Mouse (Mus musculus) thymus, postnatal 0 days (tissue): ENCODE results near the gene Trmt6. TPM values are rescaled to one million over a fixed set of nuclear protein-coding genes. Genes with fewer than 3 reads are reported as not detected.

Experiments
- DNase-seq: peaks from one replicate; pipeline ENCODE4 v3.0.0-alpha.2; 2015; ENCODE audit warnings: low spot score
- polyA plus RNA-seq: library from polyadenylated mRNA; unstranded; fragments of >200 nt; fragmentation: Nextera tagmentation; extraction: Ambion mirVana; gene quantifications from 2 replicates; pipeline ENCODE4 v1.2.1, GENCODE M21; 2015

The Trmt6 gene
- 54.7 and 56.9 TPM in 2 replicates for polyA plus RNA-seq

DNA sequence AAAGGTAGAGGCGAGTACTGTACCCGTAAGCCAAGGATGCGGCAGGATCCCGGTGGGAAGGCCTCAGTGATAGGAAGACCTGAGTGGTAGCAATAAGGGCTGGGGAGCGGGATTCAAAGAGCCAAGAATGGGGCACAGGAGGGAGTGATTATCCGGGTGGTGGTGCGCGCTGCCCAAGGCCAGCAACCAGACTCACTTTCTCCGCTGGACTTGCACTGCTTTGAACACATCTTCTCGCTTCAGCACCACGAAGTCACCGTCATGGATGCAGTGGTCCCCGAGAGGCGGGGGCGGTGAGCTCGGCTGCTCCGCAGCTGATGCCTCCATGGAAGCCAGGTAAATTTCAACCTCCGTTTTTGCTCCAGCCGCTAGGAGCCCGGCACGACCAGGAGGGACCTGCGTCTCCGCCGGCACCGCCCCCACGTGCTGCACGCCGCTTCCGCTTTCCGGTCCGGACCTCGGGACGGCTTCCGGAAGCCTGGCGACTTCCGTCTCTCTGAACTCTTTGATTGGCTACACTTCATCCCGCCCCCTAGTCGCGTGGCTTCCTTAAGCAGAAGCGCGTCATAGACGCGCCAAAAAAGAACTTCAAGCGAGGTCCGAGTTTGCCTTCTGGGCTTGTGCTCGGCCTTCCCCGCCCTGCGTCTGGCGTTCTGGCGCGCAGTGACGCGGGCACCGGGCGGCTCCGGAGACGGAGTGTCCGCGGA lies at the start of gene Trmt6, which contains the start of gene Mcm8:
Gene Trmt6 (minus strand): TSS at position 448 of the 707 bp plus-strand sequence.
Gene Mcm8 (plus strand): TSS at position 534 of the 707 bp plus-strand sequence.
- peak; percentile 96 for DNase-seq

DNA sequence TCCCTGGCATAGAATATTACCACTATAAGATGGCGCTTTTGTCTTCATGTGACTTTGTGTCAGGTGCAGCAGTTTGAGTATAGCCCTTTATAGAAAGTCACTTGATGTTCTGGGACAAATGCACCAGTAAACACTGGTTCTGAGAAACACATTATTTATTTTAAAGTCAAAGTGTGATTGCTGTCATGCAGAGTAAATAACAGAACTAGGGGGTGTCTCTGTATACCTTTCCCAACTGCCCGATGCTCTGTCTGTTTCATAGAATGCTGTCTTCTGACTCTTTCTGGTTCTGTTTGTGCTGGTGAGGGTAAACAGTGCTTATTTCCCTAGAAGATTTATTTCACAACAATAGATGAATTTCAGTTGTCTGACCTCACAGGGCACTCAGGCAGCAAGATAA lies 47.5 kb upstream of the Trmt6 start:
- no peak for DNase-seq

DNA sequence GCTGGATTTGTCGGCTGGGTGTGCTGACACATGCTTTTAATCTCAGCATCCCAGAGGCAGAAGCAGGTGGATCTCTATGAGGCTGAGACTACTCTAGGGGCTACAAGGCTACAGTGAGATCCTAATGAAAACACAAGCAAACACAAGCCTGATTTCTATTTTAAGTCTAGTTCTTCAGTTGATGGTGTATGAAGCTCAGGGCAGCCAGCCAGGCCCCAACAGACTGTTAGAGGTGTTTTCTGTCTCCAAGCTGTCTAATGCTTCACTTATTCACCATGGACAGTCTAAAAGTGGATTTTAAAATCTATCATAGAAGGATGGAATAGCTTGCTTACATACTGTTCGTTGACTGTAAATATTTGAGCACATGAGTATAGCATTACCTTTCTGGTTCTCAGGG lies 45.6 kb upstream of the Trmt6 start:
- DNase-seq = no peak

DNA sequence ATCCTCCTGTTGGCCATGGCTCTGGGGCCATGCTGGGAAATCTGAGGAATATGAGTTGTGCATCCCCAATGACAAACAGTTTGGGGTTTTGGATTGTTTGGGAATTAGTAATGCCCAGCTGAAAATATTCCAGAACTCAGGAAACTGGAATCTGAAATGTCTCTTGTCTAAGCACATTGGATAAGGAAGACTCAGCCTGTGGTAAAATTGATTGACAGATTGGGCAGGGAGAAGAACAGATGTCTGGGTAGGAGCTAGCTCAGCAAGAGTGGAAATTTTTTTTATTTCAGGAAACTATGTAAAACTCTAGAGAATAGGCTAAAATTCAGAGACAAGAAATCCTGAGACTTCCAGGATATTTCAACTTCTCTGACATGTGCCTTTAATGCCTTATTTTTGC lies 44.6 kb upstream of the Trmt6 start:
- no peak for DNase-seq

DNA sequence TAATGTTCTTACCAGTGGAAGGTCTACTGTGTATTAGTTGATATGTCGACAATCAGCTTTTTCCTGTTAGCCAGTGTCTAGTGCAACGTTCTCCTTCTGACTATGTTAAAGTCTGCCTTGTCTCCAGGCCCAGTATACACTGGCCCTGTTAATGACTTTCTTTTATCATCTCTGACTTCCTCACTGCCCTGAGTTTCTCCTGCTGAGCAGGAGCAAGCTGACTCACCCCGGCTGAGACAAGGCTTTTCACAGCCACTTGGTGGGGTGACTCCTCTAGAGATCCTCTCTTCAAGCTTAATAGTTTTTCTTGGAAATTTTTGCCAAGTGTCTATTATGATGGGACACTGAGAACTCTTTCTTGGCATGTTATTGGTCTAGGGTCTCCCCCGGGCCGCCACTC lies 40.5 kb upstream of the Trmt6 start:
- no peak for DNase-seq

DNA sequence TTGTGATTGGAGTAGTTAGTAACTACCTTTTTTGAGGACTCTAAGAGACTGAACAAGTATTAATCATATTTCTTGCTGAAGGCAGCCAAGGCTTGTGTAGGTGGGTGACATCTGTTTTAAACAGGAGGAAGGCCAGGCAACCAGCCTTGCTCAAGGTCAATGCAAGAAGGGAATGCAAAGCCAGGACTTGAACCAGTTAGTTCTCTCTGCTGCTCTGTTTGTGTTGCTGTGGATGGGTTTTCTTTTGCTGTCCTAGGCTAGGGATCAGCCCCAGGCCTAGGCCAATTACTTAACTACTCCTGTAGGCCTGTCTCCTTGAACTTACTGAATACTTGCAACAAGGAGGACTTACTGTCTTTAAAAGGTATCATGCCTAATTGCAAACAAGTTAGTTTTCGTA lies 37.2 kb upstream of the Trmt6 start:
- DNase-seq = no peak

DNA sequence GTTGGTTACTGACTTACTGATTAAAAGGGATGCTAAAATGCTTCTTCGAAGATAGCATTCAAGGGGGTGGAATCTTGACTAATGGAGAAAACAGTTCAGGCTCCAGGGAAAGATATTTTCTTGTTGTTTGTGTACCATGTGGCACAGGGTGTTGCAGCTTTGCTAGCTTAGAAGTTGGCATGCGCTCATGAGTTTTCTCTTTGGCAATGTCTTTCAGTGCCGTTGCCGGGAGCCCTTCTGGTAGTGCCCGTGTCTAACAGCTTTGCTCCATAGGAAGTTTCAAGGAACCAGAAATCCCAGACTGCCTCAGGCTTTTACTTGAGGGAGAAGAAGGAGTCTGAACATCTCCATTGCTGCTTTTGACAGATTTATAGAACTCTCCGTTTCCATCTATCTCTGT lies 33.3 kb upstream of the Trmt6 start:
- DNase-seq = no peak

DNA sequence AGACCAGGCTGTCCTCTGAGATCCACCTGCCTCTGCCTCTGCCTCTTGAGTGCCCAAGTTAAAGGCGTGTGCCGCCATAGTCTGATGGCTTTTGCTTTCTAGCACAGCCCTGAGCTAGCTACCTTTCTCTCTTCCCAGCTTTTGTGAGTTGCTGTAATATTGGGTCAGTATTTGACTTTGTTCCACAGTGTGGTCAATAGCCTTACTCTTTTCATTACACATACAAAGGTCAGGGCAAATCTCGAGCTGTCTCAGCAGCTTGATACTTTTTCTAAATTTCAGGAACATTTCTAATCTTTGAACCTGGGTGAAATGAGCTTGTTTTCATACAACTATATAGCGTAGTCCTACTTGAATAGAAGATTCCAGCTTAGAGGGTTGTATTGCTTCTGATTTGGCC lies 32.5 kb upstream of the Trmt6 start:
- no peak for DNase-seq

DNA sequence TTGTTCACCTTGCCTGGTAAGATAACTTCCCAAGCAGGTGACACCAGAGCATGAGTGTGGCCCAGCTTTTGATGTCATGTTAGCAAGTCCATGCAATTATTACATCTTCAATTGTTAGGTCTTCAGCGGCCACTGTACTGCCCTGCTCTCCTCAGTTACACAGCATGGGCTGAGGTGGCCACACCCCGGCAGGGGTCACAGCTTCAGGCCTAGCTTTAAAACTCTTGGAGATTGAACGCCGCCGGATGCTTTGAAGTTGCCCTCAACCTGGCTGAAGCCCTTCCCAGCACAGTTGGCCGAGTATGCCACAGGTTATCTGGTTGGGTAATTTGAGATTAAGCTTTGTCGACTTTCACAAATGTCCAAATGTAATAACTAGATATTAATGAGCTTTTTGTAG lies 31.7 kb upstream of the Trmt6 start:
- no peak for DNase-seq

DNA sequence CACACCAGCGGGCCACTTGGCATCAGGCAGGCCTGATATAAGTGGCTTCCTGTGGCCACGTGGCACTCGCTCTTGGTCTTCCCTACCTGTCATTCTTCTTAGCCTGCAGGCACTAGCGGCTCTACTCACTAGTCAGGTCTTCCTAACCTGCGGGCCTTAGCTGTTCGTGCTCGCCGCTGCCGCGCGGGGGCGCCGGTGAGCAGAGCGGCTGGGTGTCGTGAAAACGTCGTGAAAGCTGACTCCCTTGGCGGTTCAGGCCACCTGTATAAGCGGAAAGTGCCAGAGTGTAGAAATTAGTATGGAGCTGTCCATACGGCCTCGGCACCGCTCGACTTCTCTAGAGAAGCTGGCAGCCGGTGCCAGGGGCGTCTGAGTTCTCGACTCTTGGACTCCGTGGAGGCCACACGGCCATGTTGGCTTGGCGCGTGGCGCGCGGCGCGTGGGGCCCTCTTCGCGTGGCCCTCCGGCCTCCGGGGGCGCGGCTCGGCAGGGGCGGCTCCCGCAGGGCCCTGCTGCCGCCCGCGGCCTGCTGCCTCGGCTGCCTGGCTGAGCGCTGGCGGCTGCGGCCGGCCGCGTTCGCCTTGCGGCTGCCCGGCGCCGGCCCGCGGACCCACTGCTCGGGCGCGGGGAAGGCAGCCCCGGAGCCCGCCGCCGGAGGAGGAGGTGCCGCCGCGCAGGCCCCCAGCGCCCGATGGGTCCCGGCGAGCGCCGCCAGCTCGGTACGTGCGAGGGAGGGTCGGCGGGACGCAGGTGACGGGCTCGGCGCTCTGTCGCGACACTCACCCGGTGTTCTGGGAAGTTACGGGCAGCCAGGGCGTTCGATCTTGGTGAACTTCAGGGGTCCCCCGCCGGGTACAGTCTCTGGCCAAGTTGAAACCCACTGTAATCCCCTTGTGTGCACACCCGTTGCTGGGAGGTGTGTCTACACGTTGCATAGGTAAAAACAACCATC lies 30.8 kb upstream of the Trmt6 start, which contains the start of gene Crls1:
Gene Crls1 (plus strand): TSS at position 260 of the 952 bp plus-strand sequence.
- peak; percentile 96 for DNase-seq

DNA sequence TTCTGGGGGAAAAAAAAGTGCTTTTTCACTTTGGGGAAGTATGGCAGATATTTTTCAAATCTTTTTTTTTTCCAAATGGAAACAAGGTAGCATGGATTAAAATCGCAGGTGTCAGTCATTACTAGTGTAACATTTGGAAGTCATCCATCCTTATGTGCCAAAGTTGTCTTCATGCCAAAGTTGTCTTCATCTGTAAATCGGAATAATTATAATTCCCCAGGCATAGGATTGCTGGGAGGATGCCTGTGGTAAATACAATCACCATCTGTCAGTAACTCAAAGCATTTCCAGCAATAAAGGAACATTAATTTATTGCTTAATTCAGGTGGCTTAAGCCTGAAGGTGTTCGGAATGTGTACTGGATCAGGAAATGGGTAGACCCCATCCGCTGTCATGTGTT lies 25.2 kb upstream of the Trmt6 start:
- no peak for DNase-seq

DNA sequence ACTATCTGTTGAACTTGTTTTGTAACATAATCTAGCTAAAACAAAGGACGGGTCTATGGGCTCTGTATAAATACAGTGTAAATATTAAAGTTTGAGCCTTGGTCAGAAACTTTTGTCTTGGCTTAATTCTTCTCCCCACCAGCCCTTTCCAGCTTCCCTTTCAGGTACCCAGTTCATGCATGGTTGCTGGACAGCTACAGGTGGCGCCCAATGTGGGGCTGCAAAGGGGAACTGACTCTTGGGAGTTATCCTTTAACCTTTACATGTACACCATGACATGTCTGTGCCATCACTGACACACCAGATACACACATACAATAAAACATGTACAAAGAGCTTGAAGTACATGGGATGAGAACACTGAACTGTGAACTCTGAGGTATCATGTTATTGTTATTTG lies 12.9 kb downstream of the Trmt6 start:
- DNase-seq = no peak

DNA sequence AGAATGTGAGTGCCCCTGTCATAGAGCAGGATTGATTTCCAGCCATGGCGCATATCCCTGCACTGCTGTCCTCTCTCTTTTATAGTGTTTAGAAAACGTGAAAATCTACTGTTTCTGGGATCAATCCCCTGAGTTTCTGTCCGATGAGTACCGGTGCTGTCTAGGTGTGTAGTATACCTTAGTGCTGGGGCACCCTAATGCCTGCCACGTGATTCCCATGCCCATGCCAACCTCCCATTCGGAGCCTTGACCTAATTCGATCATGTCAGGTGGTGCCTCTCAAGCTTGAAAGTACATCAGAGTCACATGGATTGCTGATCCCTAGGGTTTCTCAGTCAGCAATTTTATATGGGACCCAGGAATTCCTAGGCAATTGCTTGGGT lies 21.7 kb downstream of the Trmt6 start:
- no peak for DNase-seq

DNA sequence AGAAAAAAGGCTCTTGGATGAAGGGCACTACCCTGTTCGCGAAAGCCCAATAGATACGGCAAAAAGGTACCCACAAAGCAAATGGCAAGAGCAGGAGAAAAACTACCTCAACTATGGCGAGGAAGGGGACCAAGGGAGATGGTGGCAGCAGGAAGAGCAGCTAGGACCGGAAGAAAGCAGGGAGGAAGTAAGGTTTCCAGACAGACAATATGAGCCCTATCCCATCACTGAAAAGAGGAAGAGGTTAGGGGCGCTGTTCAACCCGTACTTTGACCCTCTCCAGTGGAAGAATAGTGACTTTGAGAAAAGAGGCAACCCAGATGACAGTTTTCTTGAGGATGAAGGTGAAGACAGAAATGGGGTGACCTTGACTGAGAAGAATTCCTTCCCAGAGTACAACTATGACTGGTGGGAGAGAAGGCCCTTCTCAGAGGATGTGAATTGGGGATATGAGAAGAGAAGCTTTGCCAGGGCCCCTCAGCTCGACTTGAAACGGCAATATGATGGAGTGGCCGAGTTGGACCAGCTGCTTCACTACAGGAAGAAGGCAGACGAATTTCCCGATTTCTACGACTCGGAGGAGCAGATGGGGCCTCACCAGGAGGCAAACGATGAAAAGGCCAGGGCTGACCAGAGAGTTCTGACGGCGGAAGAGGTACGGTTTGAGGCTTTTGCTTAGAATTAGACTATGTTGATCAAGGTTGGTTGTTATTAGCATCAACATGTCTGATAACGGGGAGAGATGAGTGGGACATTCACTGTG lies 22.2 kb downstream of the Trmt6 start:
- no peak for DNase-seq

DNA sequence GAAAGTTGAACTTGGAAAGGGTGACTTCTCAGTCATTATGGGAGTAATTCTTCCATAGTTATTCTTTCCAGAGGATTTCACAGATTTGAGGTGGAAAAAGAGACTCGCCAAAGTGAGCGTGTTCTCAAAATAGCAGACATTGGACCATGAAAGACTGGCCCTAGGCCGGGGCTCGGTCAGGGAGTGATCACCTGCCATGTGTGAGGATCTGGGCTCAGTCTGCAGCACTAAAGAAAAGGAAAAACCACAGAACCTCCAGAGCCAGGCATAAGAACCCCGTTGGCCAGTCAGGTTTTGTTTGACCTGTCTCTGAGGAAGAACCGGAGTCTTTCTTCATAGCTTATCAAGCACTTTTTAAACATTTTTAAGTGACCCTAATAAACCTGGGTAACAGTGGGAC lies 31.8 kb downstream of the Trmt6 start:
- no peak for DNase-seq

DNA sequence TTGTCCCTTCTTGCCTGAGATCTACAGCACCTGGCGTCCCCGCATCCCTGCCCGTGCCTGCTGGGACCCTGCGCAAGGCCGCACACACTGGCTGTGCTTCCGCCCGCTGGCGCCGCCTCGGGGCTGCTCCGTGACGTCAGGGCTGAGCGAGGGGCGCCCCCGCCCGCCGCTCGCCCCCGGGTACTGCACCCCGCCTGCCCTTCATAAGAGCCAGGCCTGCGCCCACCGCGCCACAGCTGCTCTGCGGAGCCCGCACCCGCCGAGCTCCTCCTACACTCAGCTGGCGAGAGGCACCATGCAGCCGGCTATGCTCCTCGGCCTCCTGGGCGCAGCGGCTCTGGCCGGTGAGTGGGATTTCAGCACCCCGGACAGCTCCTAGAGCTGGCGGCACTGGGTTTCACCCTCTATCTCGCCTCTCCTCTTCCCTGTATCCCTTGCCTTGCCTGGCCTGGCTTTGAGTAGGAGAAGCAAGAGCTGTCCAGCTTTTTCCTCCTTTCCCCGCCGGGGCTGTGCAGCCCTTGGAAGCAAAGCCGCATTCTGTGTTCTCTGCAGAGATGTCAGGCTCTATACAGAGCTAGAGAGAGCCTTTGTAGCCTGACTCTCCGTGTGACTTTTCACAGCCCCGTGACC lies 34.3 kb downstream of the Trmt6 start:
- DNase-seq = peak; percentile 81

DNA sequence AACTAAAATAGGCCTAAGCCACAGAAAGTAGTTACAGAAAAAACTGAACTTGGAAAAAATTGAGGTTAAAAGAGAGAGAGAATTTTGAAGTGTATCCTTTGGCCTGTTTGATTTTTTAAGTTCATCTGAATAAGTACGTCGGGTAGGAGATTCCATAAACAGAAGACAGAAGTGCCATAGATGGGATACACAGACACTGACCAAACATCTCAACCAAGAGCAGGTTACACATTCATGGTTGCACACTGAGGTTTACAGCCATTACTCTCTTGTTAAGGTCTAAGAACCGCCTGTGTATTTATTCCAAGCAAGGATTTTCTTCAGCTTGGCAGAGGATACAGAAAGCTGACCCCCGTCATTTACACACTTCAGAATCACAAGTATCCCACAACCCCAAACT lies 34.9 kb downstream of the Trmt6 start, which contains the start of gene Chgb:
Gene Chgb (plus strand): TSS at position 301 of the 400 bp plus-strand sequence.
- no peak for DNase-seq

DNA sequence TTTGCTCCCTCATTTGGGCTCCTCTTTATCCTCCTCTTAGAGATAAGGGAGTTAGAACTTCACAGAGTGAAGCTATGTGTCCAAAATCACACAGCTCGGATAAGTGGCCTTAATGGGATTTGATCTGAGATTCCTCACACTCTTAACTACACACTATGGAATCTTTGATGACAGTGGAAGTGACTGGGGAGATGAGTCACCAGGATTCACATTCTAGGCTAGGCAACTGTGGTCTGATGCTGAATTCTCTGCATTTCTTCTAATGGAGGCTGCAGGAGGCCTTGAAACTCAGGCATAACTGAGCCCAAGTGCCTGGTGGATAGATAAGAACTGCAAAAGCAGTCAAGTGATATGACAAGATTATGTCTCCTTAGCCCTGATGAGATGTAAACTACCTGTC lies 45.0 kb downstream of the Trmt6 start:
- DNase-seq = no peak

DNA sequence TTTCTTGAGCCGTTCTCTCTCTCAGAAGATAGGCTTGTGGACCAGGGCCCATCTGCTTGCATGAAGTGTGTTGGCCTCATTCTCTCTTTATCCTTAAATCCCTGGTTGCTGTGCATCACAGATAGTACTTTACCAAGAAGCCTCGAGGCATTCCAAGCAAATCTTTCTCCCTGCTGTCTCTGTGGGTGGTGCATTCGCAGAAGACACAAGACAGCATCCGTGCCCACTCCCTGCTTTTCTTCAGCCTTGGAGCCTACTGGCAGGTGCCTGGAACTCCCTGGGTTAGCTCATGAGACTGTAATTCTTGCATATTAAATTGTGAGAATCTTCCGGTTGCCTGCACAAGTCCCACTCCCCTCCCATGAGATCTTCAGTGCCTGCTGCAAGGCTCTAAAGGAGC lies 57.9 kb downstream of the Trmt6 start:
- DNase-seq = no peak
